Mouse (Mus musculus) kidney, adult 2 months (tissue): ENCODE measurements around the gene Zfp775. TPM values are rescaled to one million over a fixed set of nuclear protein-coding genes. Genes with fewer than 3 reads are reported as not detected.
A peak's percentile ranks its signal among the peaks of the same experiment; 100 is the strongest.

Source experiments
- DNase-seq: peaks from one replicate; pipeline ENCODE4 v3.0.0; 2021
- H3K27ac ChIP-seq: fragments of 200-500 bp; 2 replicates; pipeline ENCODE4 v1.5.1; 2012; ENCODE audit warnings: low read depth, low read length, control low read depth, inconsistent platforms; ENCODE audit not compliant: insufficient read depth
- H3K27me3 ChIP-seq: fragments of 200-500 bp; replicated peaks from 2 replicates; pipeline ENCODE4 v1.6.1; 2012; ENCODE audit warnings: mild to moderate bottlenecking, moderate library complexity, low read length, inconsistent platforms; ENCODE audit not compliant: control insufficient read depth, insufficient read depth
- H3K36me3 ChIP-seq: fragments of 200-500 bp; 2 replicates; pipeline ENCODE4 v1.6.1; 2012; ENCODE audit warnings: mild to moderate bottlenecking, moderate library complexity, low read length, inconsistent platforms; ENCODE audit not compliant: control insufficient read depth, insufficient read depth
- H3K4me1 ChIP-seq: fragments of 200-500 bp; 2 replicates; pipeline ENCODE4 v1.6.1; 2011; ENCODE audit warnings: low read length; ENCODE audit not compliant: control insufficient read depth, insufficient read depth
- H3K4me3 ChIP-seq: fragments of 200-500 bp; 2 replicates; pipeline ENCODE4 v1.5.1; 2011; ENCODE audit warnings: mild to moderate bottlenecking, low read depth, low read length, control low read depth; ENCODE audit not compliant: insufficient read depth
- CTCF ChIP-seq: fragments of 200-500 bp; conservative IDR thresholded peaks from 2 replicates; pipeline ENCODE4 v1.5.1; 2011; ENCODE audit warnings: low read depth, mild to moderate bottlenecking, control low read depth, low read length, moderate library complexity, mixed read lengths; ENCODE audit not compliant: insufficient read depth, insufficient read length
- POLR2A ChIP-seq: fragments of 200-500 bp; IDR thresholded peaks from one replicate; pipeline ENCODE4 v1.6.1; 2011; ENCODE audit warnings: low read depth, low read length, control low read depth
- WGBS: fragments of 180-500 bp; shearing (Covaris S2); methylation state at CpG from one replicate; pipeline ENCODE4 v1.1.7; 2018; 5-methylcytosine and 5-hydroxymethylcytosine counted together
- polyA plus RNA-seq: library from polyadenylated mRNA; depleted of rRNA; stranded (reverse); fragments of >200 nt; gene quantifications from 2 replicates; pipeline ENCODE4 v1.2.3, GENCODE M21; 2012

Zfp775 gene
- polyA plus RNA-seq, 1 experiment = 4.3 TPM

GRCm38 (mm10) chr6:48623460-48623859 lies 21.6 kb downstream of the Zfp775 start:
- DNase-seq = no peak
- Histone ChIP-seq H3K27ac (no peak overlapping the region), H3K4me1 (peaks cover 13% of the 10 kb centered on the region; the same call in 1 of the 2 replicates), H3K27me3 (no peaks in the 10 kb centered on the region), H3K36me3 (no peaks in the 10 kb centered on the region), H3K4me3 (no peak overlapping the region)
- TF ChIP-seq CTCF = no peak
- TF ChIP-seq POLR2A = no peak
- 59% methylated on average over 1 of the region's 1 CpGs for WGBS

- Histone ChIP-seq H3K36me3 (no peaks in the 10 kb centered on the region), H3K27ac (peak within 1 kb of the TSS; percentile 98), H3K27me3 (no peaks in the 10 kb centered on the region), H3K4me3 (peak within 1 kb of the TSS; percentile 62), H3K4me1 (peaks cover 28% of the 10 kb centered on the region)
- WGBS = 29% methylated on average over 8 of the region's 8 CpGs
- TF ChIP-seq CTCF (no peak), POLR2A (no peak)
- no peak for DNase-seq
These were observed 24.6 kb downstream of the Zfp775 start, which contains the start of gene AI854703 for GRCm38 (mm10) chr6:48626464-48626863. Gene AI854703 (plus strand): TSS chr6:48626764.

- DNase-seq = peak; percentile 87
- H3K27ac ChIP-seq = peak overlapping the region; percentile 98
- no peaks in the 10 kb centered on the region for H3K36me3 ChIP-seq
- peak overlapping the region; percentile 62 for H3K4me3 ChIP-seq
- peaks cover 28% of the 10 kb centered on the region for H3K4me1 ChIP-seq
- TF ChIP-seq CTCF (peak; percentile 30; the same call in 1 of the 2 replicates), POLR2A (no peak)
- under 1% methylated on average over 32 of the region's 32 CpGs for WGBS
- H3K27me3 ChIP-seq = no peaks in the 10 kb centered on the region
These were observed 25.1 kb downstream of the Zfp775 start for GRCm38 (mm10) chr6:48626984-48627383.

- Histone ChIP-seq H3K36me3 (no peaks in the 10 kb centered on the region), H3K4me3 (peak overlapping the region; percentile 62), H3K27me3 (no peaks in the 10 kb centered on the region), H3K27ac (peak overlapping the region; percentile 98), H3K4me1 (peaks cover 28% of the 10 kb centered on the region)
- TF ChIP-seq POLR2A (no peak), CTCF (no peak)
- 7% methylated on average over 7 of the region's 7 CpGs for WGBS
- peak; percentile 81 for DNase-seq
These were observed 25.7 kb downstream of the Zfp775 start for GRCm38 (mm10) chr6:48627511-48627924.

- peaks cover 28% of the 10 kb centered on the region for H3K4me1 ChIP-seq
- H3K36me3 ChIP-seq = no peaks in the 10 kb centered on the region
- 22% methylated on average over 3 of the region's 3 CpGs for WGBS
- TF ChIP-seq CTCF (no peak), POLR2A (peak; percentile 50)
- DNase-seq = peak; percentile 92
- no peaks in the 10 kb centered on the region for H3K27me3 ChIP-seq
- H3K4me3 ChIP-seq = peak overlapping the region; percentile 62
- H3K27ac ChIP-seq = peak overlapping the region; percentile 98
These were observed 26.5 kb downstream of the Zfp775 start for GRCm38 (mm10) chr6:48628377-48628776.

- Histone ChIP-seq H3K27me3 (no peaks in the 10 kb centered on the region), H3K27ac (peak overlapping the region; percentile 98), H3K4me3 (peak overlapping the region; percentile 50), H3K4me1 (peaks cover 28% of the 10 kb centered on the region), H3K36me3 (no peaks in the 10 kb centered on the region)
- TF ChIP-seq POLR2A (no peak), CTCF (no peak)
- DNase-seq = peak; percentile 51
- 3% methylated on average over 54 of the region's 54 CpGs for WGBS
These were observed 27.2 kb downstream of the Zfp775 start for GRCm38 (mm10) chr6:48628808-48629660.

GRCm38 (mm10) chr6:48629661-48630034 lies 27.8 kb downstream of the Zfp775 start:
- peak; percentile 77 for DNase-seq
- peak overlapping the region; percentile 50 for H3K4me3 ChIP-seq
- H3K27ac ChIP-seq = peak overlapping the region; percentile 98
- no peaks in the 10 kb centered on the region for H3K27me3 ChIP-seq
- peaks cover 28% of the 10 kb centered on the region for H3K4me1 ChIP-seq
- WGBS = 11% methylated on average over 13 of the region's 13 CpGs
- H3K36me3 ChIP-seq = no peaks in the 10 kb centered on the region
- TF ChIP-seq CTCF = no peak
- no peak for TF ChIP-seq POLR2A
